Mouse (Mus musculus): ENCODE results near the gene Gng12.

GRCm38 (mm10) chr6:66987643-66988042 lies 91.4 kb downstream of the Gng12 start:
- no peak for TF ChIP-seq CTCF (IDR thresholded peaks at IDR 0.05; ENCODE audit: low read depth)
- TF ChIP-seq EP300 (optimal IDR thresholded peaks at IDR 0.05), result no peak

Data from stomach, postnatal 0 days (tissue).